Mouse (Mus musculus) layer of hippocampus, postnatal 25 days (tissue): Measurements from ENCODE around the gene Tsacc. TPM values are rescaled to one million over a fixed set of nuclear protein-coding genes. Genes with fewer than 3 reads are reported as not detected.

ENCODE experiments used
- DNase-seq, 2 experiments: peaks; one replicate each; pipeline ENCODE4 v3.0.0; 2022; ENCODE audit warnings: mixed read lengths in 2 of 2, low spot score in 1 of 2; ENCODE audit errors: extremely low spot score in 1 of 2
- total RNA-seq, 2 experiments: library from RNA; stranded (reverse); gene quantifications; 2 replicates each; pipeline ENCODE4 v1.2.3; 2021

Gene Tsacc
- total RNA-seq, 2 experiments from 2014 or later = 3.2 to 10.5 TPM

- peak in 1 of 2 experiments; percentile 6 for DNase-seq
These were observed 55.6 kb downstream of the Tsacc start for GRCm38 (mm10) chr3:88241045-88241786.

- no peak for DNase-seq
These were observed 57.4 kb downstream of the Tsacc start for GRCm38 (mm10) chr3:88239446-88239845.

- DNase-seq = peak in 1 of 2 experiments; percentile 15
These were observed 57.9 kb downstream of the Tsacc start for GRCm38 (mm10) chr3:88238866-88239391.

- DNase-seq = peak in 1 of 2 experiments; percentile 24
These were observed 59.1 kb downstream of the Tsacc start for GRCm38 (mm10) chr3:88237556-88238194.

GRCm38 (mm10) chr3:88237161-88237555 is 59.6 kb downstream of the Tsacc start:
- no peak for DNase-seq

GRCm38 (mm10) chr3:88235616-88236015 is 61.2 kb downstream of the Tsacc start:
- no peak for DNase-seq

- peak in 1 of 2 experiments; percentile 41 for DNase-seq
These were observed 61.6 kb downstream of the Tsacc start for GRCm38 (mm10) chr3:88235216-88235615.

- no peak for DNase-seq
These were observed 62.8 kb downstream of the Tsacc start for GRCm38 (mm10) chr3:88234041-88234440.

GRCm38 (mm10) chr3:88232851-88233649 is 63.7 kb downstream of the Tsacc start:
- no peak for DNase-seq

Other genes starting within 250 kb of the Tsacc start
- 10 to 100 TPM; 80.8 to 84.2 TPM for gene Naxe, start 238.5 kb downstream of the Tsacc start, total RNA-seq
- not detected for gene Ttc24, start 218.7 kb downstream of the Tsacc start, total RNA-seq
- gene Iqgap3, start 215.0 kb downstream of the Tsacc start, total RNA-seq = under 1 TPM; 0.42 to 0.52 TPM
- gene Mef2d, start 154.6 kb downstream of the Tsacc start, total RNA-seq = 100 to 1,000 TPM; 179 to 212 TPM
- not detected for gene Rhbg, start 42.3 kb downstream of the Tsacc start, total RNA-seq
- gene Gm38392, start 9.8 kb downstream of the Tsacc start, total RNA-seq = not detected
- gene Cct3, start 117 bp upstream of the Tsacc start, total RNA-seq = 100 to 1,000 TPM; 165 to 199 TPM
- 10 to 100 TPM; 77.5 to 97.5 TPM for gene Glmp, start 28.0 kb upstream of the Tsacc start, total RNA-seq
- gene Tmem79, start 39.1 kb upstream of the Tsacc start, total RNA-seq = 1 to 10 TPM; 1.3 to 1.4 TPM
- gene Smg5, start 39.3 kb upstream of the Tsacc start, total RNA-seq = 10 to 100 TPM; 63.7 to 71.6 TPM
- gene Paqr6, start 67.6 kb upstream of the Tsacc start, total RNA-seq = 10 to 100 TPM; 10.9 to 12.7 TPM
- gene Bglap3, start 75.7 kb upstream of the Tsacc start, total RNA-seq = under 1 TPM; 0.30 to 0.40 TPM
- not detected for gene Bglap2, start 81.7 kb upstream of the Tsacc start, total RNA-seq
- gene Bglap, start 87.5 kb upstream of the Tsacc start, total RNA-seq = 1 to 10 TPM in 1 of 2 experiments, not detected in 1; 1.3 TPM
- 1 to 10 TPM; 4.5 to 5.6 TPM for gene Pmf1, start 113.3 kb upstream of the Tsacc start, total RNA-seq
- 10 to 100 TPM; 74.3 to 75.8 TPM for gene Slc25a44, start 128.1 kb upstream of the Tsacc start, total RNA-seq
- 10 to 100 TPM; 33.3 to 42.8 TPM for gene Sema4a, start 164.2 kb upstream of the Tsacc start, total RNA-seq
- gene Lmna, start 213.0 kb upstream of the Tsacc start, total RNA-seq = 10 to 100 TPM; 35.6 to 38.8 TPM
- gene Mex3a, start 235.4 kb upstream of the Tsacc start, total RNA-seq = 1 to 10 TPM; 4.3 to 4.6 TPM